Mouse (Mus musculus) brain, embryonic 14.5 days (tissue): ENCODE results near the gene Tmtc1. TPM values are rescaled to one million over a fixed set of nuclear protein-coding genes. Genes with fewer than 3 reads are reported as not detected.

ENCODE experiments used
- DNase-seq: peaks from one replicate; pipeline ENCODE4 v3.0.0-alpha.2; 2011; ENCODE audit warnings: low read depth
- CTCF ChIP-seq: fragments of 200-500 bp; IDR thresholded peaks from 2 replicates; pipeline ENCODE4 v1.5.1; 2012; ENCODE audit warnings: inconsistent platforms, mild to moderate bottlenecking, moderate library complexity, borderline replicate concordance; ENCODE audit not compliant: insufficient read depth, insufficient read length; ENCODE audit errors: extremely low read depth
- POLR2A ChIP-seq: fragments of 200-500 bp; IDR thresholded peaks from 2 replicates; pipeline ENCODE4 v1.6.1; 2012; ENCODE audit warnings: mild to moderate bottlenecking, inconsistent platforms, borderline replicate concordance; ENCODE audit not compliant: poor library complexity, insufficient read depth, insufficient read length, severe bottlenecking; ENCODE audit errors: extremely low read depth
- polyA plus RNA-seq: library from polyadenylated mRNA; depleted of rRNA; stranded (reverse); fragments of >200 nt; gene quantifications from 2 replicates; pipeline ENCODE4 v1.2.3, GENCODE M21; 2012; rRNA removed

The Tmtc1 gene
- polyA plus RNA-seq, 1 experiment: 11.8 TPM

- DNase-seq: no peak
- no peak for TF ChIP-seq POLR2A
- no peak for TF ChIP-seq CTCF
Measured at GRCm38 (mm10) chr6:148216752-148217151, 227.4 kb downstream of the Tmtc1 start.

GRCm38 (mm10) chr6:148214765-148215164 is 229.4 kb downstream of the Tmtc1 start:
- TF ChIP-seq CTCF (peak; percentile 80; the same call in 1 of the 2 replicates), POLR2A (no peak)
- peak; percentile 74 for DNase-seq

- DNase-seq: peak; percentile 100
Measured at GRCm38 (mm10) chr6:148211897-148212680, 232.1 kb downstream of the Tmtc1 start, which contains the start of gene Ergic2. Gene Ergic2 (minus strand): TSS chr6:148212374.

GRCm38 (mm10) chr6:148211391-148211876 is 232.8 kb downstream of the Tmtc1 start:
- no peak for TF ChIP-seq CTCF
- DNase-seq: peak; percentile 46

More at GRCm38 (mm10) chr6:148211897-148212680, 232.1 kb downstream of the Tmtc1 start, which contains the start of gene Ergic2:
- no peak for TF ChIP-seq CTCF
- TF ChIP-seq POLR2A: peak; percentile 66; the same call in 1 of the 2 replicates

DNA sequence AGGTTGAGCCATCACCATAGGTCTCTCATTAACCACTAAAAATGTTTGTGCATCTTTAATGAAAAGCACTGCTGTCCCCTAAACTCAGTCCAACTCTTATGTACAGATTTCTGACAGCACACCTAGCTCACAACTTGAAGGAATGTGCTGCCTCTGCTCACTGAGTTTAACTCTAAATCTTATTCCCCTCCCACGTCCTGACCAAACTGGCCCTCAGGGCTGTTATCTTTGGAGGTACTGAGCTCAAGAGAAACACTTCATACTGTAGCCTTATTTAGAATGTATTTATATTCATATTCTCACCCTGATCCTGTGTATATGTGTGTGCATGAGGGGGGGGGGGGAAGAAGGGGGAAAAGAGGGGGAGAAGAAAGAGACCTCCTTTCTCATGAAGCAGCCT is 236.7 kb downstream of the Tmtc1 start:
- no peak for TF ChIP-seq CTCF
- no peak for TF ChIP-seq POLR2A
- DNase-seq: no peak

DNA sequence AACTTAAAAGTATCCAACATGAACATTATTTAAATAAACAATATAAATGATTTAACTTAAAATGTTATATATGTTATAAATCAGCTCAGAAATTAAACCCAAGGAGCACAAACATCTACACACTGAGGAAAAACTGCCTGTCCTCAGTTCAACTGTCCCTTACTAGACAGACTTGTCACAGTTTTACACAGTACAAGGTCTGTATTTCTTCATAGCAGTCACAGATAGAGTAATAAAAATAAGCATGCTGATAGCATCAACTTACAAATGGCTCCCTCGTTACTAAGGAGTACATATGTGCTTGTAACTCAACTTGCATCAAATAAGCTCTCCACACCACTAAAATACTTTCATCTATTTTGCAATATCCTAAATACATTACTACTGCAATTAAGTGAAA is 239.1 kb downstream of the Tmtc1 start:
- no peak for DNase-seq
- no peak for TF ChIP-seq POLR2A
- no peak for TF ChIP-seq CTCF

DNA sequence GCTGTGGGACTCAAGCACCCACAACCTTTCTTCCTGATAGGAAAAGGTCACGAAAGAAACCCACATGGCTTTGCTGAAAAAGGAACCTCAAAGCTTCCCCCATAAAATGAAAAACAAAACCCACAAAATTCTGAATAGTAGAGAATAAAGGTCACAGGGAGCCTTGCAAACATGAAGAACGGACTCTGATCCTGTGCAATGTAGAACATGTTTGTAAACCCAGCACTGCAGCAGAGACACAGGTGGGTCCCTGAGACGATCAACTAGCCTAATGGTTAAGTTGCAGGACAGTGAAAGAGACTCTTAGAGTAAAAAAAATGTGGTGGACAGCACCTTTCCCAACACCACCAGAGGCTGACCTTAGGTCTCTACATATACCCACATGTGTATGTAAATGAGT is 244.5 kb downstream of the Tmtc1 start:
- no peak for DNase-seq
- TF ChIP-seq POLR2A: no peak
- no peak for TF ChIP-seq CTCF

GRCm38 (mm10) chr6:148199177-148199576 is 245.0 kb downstream of the Tmtc1 start:
- no peak for DNase-seq
- TF ChIP-seq CTCF (no peak), POLR2A (no peak)

DNA sequence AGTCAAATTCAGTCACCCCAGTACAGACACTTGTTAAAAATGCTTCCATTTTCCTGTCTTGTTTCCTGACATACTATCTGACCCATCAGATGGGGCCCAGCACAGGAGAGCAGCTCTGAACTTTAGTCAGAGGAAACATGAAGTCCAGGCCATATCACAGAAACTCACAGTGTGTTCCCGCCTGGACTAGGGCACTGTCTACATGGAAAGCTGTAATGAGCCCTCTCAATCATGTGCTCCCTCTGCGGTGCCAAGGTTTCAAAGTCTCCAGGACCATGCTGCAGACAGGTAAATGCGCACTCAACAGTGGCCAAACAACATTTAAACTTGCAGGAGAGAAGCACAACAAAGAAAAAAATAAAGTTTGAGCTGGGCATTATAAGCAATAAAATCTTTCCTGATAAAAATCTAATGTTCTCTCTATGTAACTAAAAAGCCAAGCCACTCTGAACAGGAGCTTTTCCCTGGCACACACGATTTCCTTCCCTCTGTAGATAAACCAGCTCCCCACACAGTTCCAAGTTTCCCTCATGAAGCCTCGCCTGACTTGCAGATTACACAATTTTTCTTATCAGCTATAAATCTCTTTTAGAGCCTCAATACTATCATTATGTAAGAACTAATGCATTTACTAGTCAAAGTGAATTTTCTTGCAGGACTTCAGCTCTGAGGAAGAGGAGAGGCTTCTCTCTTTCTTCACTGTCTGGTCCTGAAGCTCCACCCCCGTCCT is 250.1 kb downstream of the Tmtc1 start:
- TF ChIP-seq CTCF (no peak), POLR2A (no peak)
- no peak for DNase-seq

DNA sequence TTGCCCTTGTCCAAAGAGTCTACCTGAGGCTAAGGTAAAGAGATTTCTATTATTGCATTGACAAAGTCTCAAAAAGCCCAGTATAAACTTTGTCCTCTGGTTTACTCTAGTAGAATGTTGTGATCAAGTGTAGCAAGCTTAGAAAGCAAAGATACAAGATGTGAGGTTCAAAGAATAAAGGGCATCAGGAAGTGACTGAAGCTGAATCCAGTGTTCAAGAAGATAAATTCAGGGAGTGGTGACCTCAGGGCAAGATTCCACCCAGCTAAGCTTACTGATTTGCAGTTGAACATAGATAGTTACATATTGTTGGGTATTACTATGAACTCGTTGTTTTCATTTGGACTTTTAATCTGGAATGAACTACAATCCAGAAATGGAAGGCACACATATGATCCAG is 258.5 kb downstream of the Tmtc1 start:
- TF ChIP-seq POLR2A: no peak
- TF ChIP-seq CTCF: no peak
- DNase-seq: no peak

Other genes starting within 250 kb of the Tmtc1 start
- 82.7 and 83.4 TPM in 2 replicates for gene Ergic2, start 232.0 kb downstream of the Tmtc1 start, polyA plus RNA-seq